Mouse (Mus musculus): ENCODE measurements around the gene Olfr566.

Gene Olfr566

GRCm38 (mm10) chr7:102858665-102859064, at the start of gene Olfr566:
TSS of gene Olfr566 (minus strand) at chr7:102858765.
- DNase-seq (ENCODE audit: inconsistent age in 2 of 2, low spot score in 1 of 2): no peak

- DNase-seq (ENCODE audit: inconsistent age in 2 of 2, low spot score in 1 of 2): no peak
Measured at GRCm38 (mm10) chr7:102890782-102891181, 32.2 kb upstream of the Olfr566 start, which contains the start of gene Olfr569. TSS of gene Olfr569 (minus strand) at chr7:102890882.

- DNase-seq (ENCODE audit: inconsistent age in 2 of 2, low spot score in 1 of 2): no peak
Measured at GRCm38 (mm10) chr7:102876822-102877221, 18.3 kb upstream of the Olfr566 start, which contains the start of gene Olfr568. TSS of gene Olfr568 (plus strand) at chr7:102877122.

- DNase-seq (ENCODE audit: inconsistent age in 2 of 2, low spot score in 1 of 2): no peak
Measured at GRCm38 (mm10) chr7:102855807-102856206, 2.8 kb downstream of the Olfr566 start.
